Mouse (Mus musculus): ENCODE data around the gene Ankrd36.
A peak's percentile ranks its signal among the peaks of the same experiment; 100 is the strongest.
"Not testable (repeated sequence)": the region's sequence is repeated elsewhere in the genome, so short reads cannot be mapped to it uniquely, and the experiment has no call there.

Gene Ankrd36

GRCm38 (mm10) chr11:5546693-5547092 is 22.8 kb upstream of the Ankrd36 start:
- no peak for DNase-seq

- DNase-seq = no peak
Measured at GRCm38 (mm10) chr11:5551430-5551829, 18.1 kb upstream of the Ankrd36 start.

- DNase-seq = no peak
Measured at GRCm38 (mm10) chr11:5551931-5552330, 17.6 kb upstream of the Ankrd36 start.

- DNase-seq = no peak
Measured at GRCm38 (mm10) chr11:5560273-5560672, 9.2 kb upstream of the Ankrd36 start.

- DNase-seq = no peak
Measured at GRCm38 (mm10) chr11:5562625-5563268, 6.7 kb upstream of the Ankrd36 start.

- no peak for DNase-seq
Measured at GRCm38 (mm10) chr11:5563898-5564297, 5.6 kb upstream of the Ankrd36 start.

- no peak for DNase-seq
Measured at GRCm38 (mm10) chr11:5565596-5565995, 3.9 kb upstream of the Ankrd36 start.

GRCm38 (mm10) chr11:5566506-5566905 is 3.0 kb upstream of the Ankrd36 start:
- no peak for DNase-seq

- no peak for DNase-seq
Measured at GRCm38 (mm10) chr11:5567654-5568053, 1.8 kb upstream of the Ankrd36 start.

GRCm38 (mm10) chr11:5568082-5568481 is 1.4 kb upstream of the Ankrd36 start:
- DNase-seq = no peak

- no peak for DNase-seq
Measured at GRCm38 (mm10) chr11:5571856-5572255, 2.4 kb downstream of the Ankrd36 start.

- DNase-seq = no peak
Measured at GRCm38 (mm10) chr11:5573821-5574220, 4.3 kb downstream of the Ankrd36 start.

- no peak for DNase-seq
Measured at GRCm38 (mm10) chr11:5575046-5575445, 5.6 kb downstream of the Ankrd36 start.

GRCm38 (mm10) chr11:5592336-5592735 is 22.9 kb downstream of the Ankrd36 start:
- peak; percentile 12 for DNase-seq

GRCm38 (mm10) chr11:5595381-5595791 is 25.9 kb downstream of the Ankrd36 start:
- DNase-seq = no peak

- no peak for DNase-seq
Measured at GRCm38 (mm10) chr11:5595792-5596191, 26.3 kb downstream of the Ankrd36 start.

GRCm38 (mm10) chr11:5596756-5597155 is 27.3 kb downstream of the Ankrd36 start:
- peak; percentile 37 for DNase-seq

GRCm38 (mm10) chr11:5605421-5605820 is 35.9 kb downstream of the Ankrd36 start:
- DNase-seq = no peak

- not testable (repeated sequence) for DNase-seq
Measured at GRCm38 (mm10) chr11:5611918-5612317, 42.4 kb downstream of the Ankrd36 start.

- peak; percentile 36 for DNase-seq
Measured at GRCm38 (mm10) chr11:5614453-5614852, 45.0 kb downstream of the Ankrd36 start.

GRCm38 (mm10) chr11:5625101-5625500 is 55.6 kb downstream of the Ankrd36 start:
- no peak for DNase-seq

- DNase-seq = peak; percentile 80
Measured at GRCm38 (mm10) chr11:5629033-5629432, 59.5 kb downstream of the Ankrd36 start.

GRCm38 (mm10) chr11:5643085-5643484 is 73.6 kb downstream of the Ankrd36 start:
- DNase-seq = no peak

GRCm38 (mm10) chr11:5650321-5650720 is 80.8 kb downstream of the Ankrd36 start:
- no peak for DNase-seq

GRCm38 (mm10) chr11:5682541-5682940 is 113.1 kb downstream of the Ankrd36 start:
- no peak for DNase-seq
